Mouse (Mus musculus) kidney, postnatal 14 days (tissue): ENCODE measurements around the gene Gm21488.
"Not testable (repeated sequence)": the region's sequence is repeated elsewhere in the genome, so short reads cannot be mapped to it uniquely, and the experiment has no call there.

Experiments used
- DNase-seq: peaks from one replicate; pipeline ENCODE4 v3.0.0; 2022; ENCODE audit warnings: mixed read lengths

Gm21488 gene

GRCm38 (mm10) chrY:27521820-27522219, at the start of gene Gm21488:
TSS of gene Gm21488 (minus strand) at chrY:27521920.
- DNase-seq, result not testable (repeated sequence)
